ENCODE assay signal across 1 mouse cellular context in genomic region chr11:61487401-61487800, GRCm38 (mm10).
TF ChIP-seq lines count a peak whose summit lies in the region.

No protein-coding gene starts in this region.

TF ChIP-seq in MEL, 35 proteins besides CTCF, POLR2A, EP300 and RAD21:
- no peak for TF ChIP-seq MAZ (IDR thresholded peaks at IDR 0.05; ENCODE audit: low read depth, low read length)
- peak; percentile 43; the same call in 1 of the 2 replicates for TF ChIP-seq ETS1 (IDR thresholded peaks at IDR 0.05; ENCODE audit: low read depth, low read length)
TF ChIP-seq in MEL: peak in this region for 1.
